Comparison of ENCODE assay signal across 8 mouse cellular contexts in genomic region chr4:119233256-119233901, GRCm38 (mm10). TPM values are rescaled to one million over a fixed set of nuclear protein-coding genes. Genes with fewer than 3 reads are reported as not detected.
A peak's percentile ranks its signal among the peaks of the same experiment; 100 is the strongest.
DNase-seq lines count a peak whose midpoint lies in the region.

No protein-coding gene starts in this region.

- intact Hi-C loops in left cerebral cortex, postnatal 25 days (cut with DNase I) = no loop called here

- peaks cover 50% of the 10 kb centered on the region for H3K36me3 ChIP-seq in megakaryocyte, embryonic 14.5 days (replicated peaks; ENCODE audit: low read length)

- H3K4me3 ChIP-seq in megakaryocyte, embryonic 14.5 days (replicated peaks) = peak overlapping the region; percentile 95

- peaks cover 34% of the 10 kb centered on the region for H3K4me1 ChIP-seq in megakaryocyte, embryonic 14.5 days

- H3K27me3 ChIP-seq in megakaryocyte, embryonic 14.5 days (replicated peaks) = no peaks in the 10 kb centered on the region

- peak; percentile 58 for DNase-seq in layer of hippocampus, adult 11-12 months (ENCODE audit: low spot score)
- no peak for DNase-seq in layer of hippocampus, adult 9-10 months (ENCODE audit: low spot score)
- peak; percentile 54 to 56 for DNase-seq in cerebellum, postnatal 14 days
- DNase-seq in gastrocnemius, adult 18-20 months (ENCODE audit: low spot score) = peak; percentile 27
- DNase-seq in hindlimb bud, embryonic 11.5 days (ENCODE audit: extremely low spot score, low read depth, low spot score) = peak; percentile 33
- peak; percentile 51 to 75 for DNase-seq in left cerebral cortex, postnatal 25 days (ENCODE audit: low spot score in 2 of 2)
- peak; percentile 54 for DNase-seq in right cerebral cortex, postnatal 4 days

- no peaks in the 10 kb centered on the region for H3K9me3 ChIP-seq in megakaryocyte, embryonic 14.5 days

RNA-seq across cellular contexts. Expression of gene P3h1, which starts 0.7 kb away (rescaled TPM):
- total RNA-seq in gastrocnemius, adult 18-20 months (2021) = 1 to 10 TPM; 9.1 to 9.4 TPM
- 1 to 10 TPM; 6.5 to 6.9 TPM for total RNA-seq in left cerebral cortex, postnatal 25 days (2021)
- polyA plus RNA-seq in megakaryocyte, embryonic 14.5 days (2012; ENCODE audit: insufficient read depth, low replicate concordance) = 39.1 and 45.5 TPM in 2 replicates

RNA-seq across cellular contexts. Expression of gene AU022252, which starts 0.9 kb away (rescaled TPM):
- total RNA-seq in gastrocnemius, adult 18-20 months (2021) = 10 to 100 TPM; 24.6 to 28.2 TPM
- total RNA-seq in left cerebral cortex, postnatal 25 days (2021) = 10 to 100 TPM; 33.4 to 34.2 TPM
- 14.7 and 17.1 TPM in 2 replicates for polyA plus RNA-seq in megakaryocyte, embryonic 14.5 days (2012; ENCODE audit: insufficient read depth, low replicate concordance)

RNA-seq across cellular contexts. Expression of gene Tmem269, which starts 15.4 kb away (rescaled TPM):
- total RNA-seq in gastrocnemius, adult 18-20 months (2021) = not detected
- under 1 TPM; 0.50 to 0.64 TPM for total RNA-seq in left cerebral cortex, postnatal 25 days (2021)
- not detected in 2 replicates for polyA plus RNA-seq in megakaryocyte, embryonic 14.5 days (2012; ENCODE audit: insufficient read depth, low replicate concordance)

RNA-seq across cellular contexts. Expression of gene Cldn19, which starts 21.8 kb away (rescaled TPM):
- total RNA-seq in gastrocnemius, adult 18-20 months (2021) = 1 to 10 TPM; 1.3 to 1.9 TPM
- under 1 TPM; 0.43 to 0.44 TPM for total RNA-seq in left cerebral cortex, postnatal 25 days (2021)
- polyA plus RNA-seq in megakaryocyte, embryonic 14.5 days (2012; ENCODE audit: insufficient read depth, low replicate concordance) = not detected in 2 replicates

RNA-seq across cellular contexts. Expression of gene Svbp, which starts 38.3 kb away (rescaled TPM):
- total RNA-seq in gastrocnemius, adult 18-20 months (2021) = 10 to 100 TPM in 1 of 2 experiments, 1 to 10 TPM in 1; 9.3 to 12.2 TPM
- total RNA-seq in left cerebral cortex, postnatal 25 days (2021) = 10 to 100 TPM; 17.6 to 20.7 TPM
- polyA plus RNA-seq in megakaryocyte, embryonic 14.5 days (2012; ENCODE audit: insufficient read depth, low replicate concordance) = 3.9 and 54.3 TPM in 2 replicates
